Mouse (Mus musculus): Measurements from ENCODE around the gene Cd164.

- TF ChIP-seq POLR2A (IDR thresholded peaks at IDR 0.05; ENCODE audit: insufficient read depth, low read depth, low read length) (no peak), CTCF (IDR thresholded peaks at IDR 0.05; ENCODE audit: insufficient read depth, low read depth, low read length) (no peak)
Observed at GRCm38 (mm10) chr10:41542057-41542456, 22.8 kb downstream of the Cd164 start.

All from olfactory bulb, adult 2 months (tissue).